Mouse (Mus musculus): ENCODE data around the gene Klf3.

- TF ChIP-seq CTCF (IDR thresholded peaks at IDR 0.05; ENCODE audit: control insufficient read depth, insufficient read depth, insufficient replicate concordance, low read depth, low read length), result no peak
- no peak for TF ChIP-seq POLR2A (IDR thresholded peaks at IDR 0.05; ENCODE audit: control insufficient read depth, low read depth, low read length)
Observed at GRCm38 (mm10) chr5:64849892-64850291, 46.7 kb downstream of the Klf3 start.
